Mouse (Mus musculus) hindbrain, embryonic 12.5 days (tissue): ENCODE measurements around the gene Prdm11. TPM values are rescaled to one million over a fixed set of nuclear protein-coding genes. Genes with fewer than 3 reads are reported as not detected.
A peak's percentile ranks its signal among the peaks of the same experiment; 100 is the strongest.

Source experiments
- ATAC-seq: fragments of 200-750 bp; cut with Nextera tagmentation; 2 replicates; pipeline ENCODE4 v1.8.0; 2017; ENCODE audit warnings: moderate TSS enrichment; ENCODE audit not compliant: low FRiP score
- H3K27ac ChIP-seq: fragments of 300-500 bp; sonication (generic); 2 replicates; pipeline ENCODE4 v1.5.1; 2016; ENCODE audit warnings: mild to moderate bottlenecking
- H3K27me3 ChIP-seq: fragments of 300-500 bp; sonication (generic); 2 replicates; pipeline ENCODE4 v1.6.1; 2016; ENCODE audit warnings: mild to moderate bottlenecking
- H3K36me3 ChIP-seq: fragments of 300-500 bp; sonication (generic); 2 replicates; pipeline ENCODE4 v1.6.1; 2016; ENCODE audit warnings: mild to moderate bottlenecking
- H3K4me1 ChIP-seq: fragments of 300-500 bp; sonication (generic); 2 replicates; pipeline ENCODE4 v1.6.1; 2016
- H3K4me2 ChIP-seq: fragments of 300-500 bp; sonication (generic); replicated peaks from 2 replicates; pipeline ENCODE4 v1.6.1; 2016; ENCODE audit warnings: mild to moderate bottlenecking
- H3K4me3 ChIP-seq: fragments of 300-500 bp; sonication (generic); 2 replicates; pipeline ENCODE4 v1.5.1; 2016; ENCODE audit warnings: mild to moderate bottlenecking
- H3K9ac ChIP-seq: fragments of 300-500 bp; sonication (generic); 2 replicates; pipeline ENCODE4 v1.6.1; 2016; ENCODE audit warnings: mild to moderate bottlenecking, moderate library complexity
- H3K9me3 ChIP-seq: fragments of 300-500 bp; sonication (generic); replicated peaks from 2 replicates; pipeline ENCODE4 v1.6.1; 2016; ENCODE audit warnings: mild to moderate bottlenecking
- WGBS: fragments of 180-500 bp; shearing (Covaris S2); methylation state at CpG from one replicate; pipeline ENCODE4 v1.1.7; 2016; 5-methylcytosine and 5-hydroxymethylcytosine counted together
- polyA plus RNA-seq: library from polyadenylated mRNA; unstranded; fragments of >200 nt; fragmentation: Nextera tagmentation; extraction: Ambion mirVana; gene quantifications from 2 replicates; pipeline ENCODE4 v1.2.1, GENCODE M21; 2016

Prdm11 gene
- polyA plus RNA-seq, result 2.9 and 3.6 TPM in 2 replicates

DNA sequence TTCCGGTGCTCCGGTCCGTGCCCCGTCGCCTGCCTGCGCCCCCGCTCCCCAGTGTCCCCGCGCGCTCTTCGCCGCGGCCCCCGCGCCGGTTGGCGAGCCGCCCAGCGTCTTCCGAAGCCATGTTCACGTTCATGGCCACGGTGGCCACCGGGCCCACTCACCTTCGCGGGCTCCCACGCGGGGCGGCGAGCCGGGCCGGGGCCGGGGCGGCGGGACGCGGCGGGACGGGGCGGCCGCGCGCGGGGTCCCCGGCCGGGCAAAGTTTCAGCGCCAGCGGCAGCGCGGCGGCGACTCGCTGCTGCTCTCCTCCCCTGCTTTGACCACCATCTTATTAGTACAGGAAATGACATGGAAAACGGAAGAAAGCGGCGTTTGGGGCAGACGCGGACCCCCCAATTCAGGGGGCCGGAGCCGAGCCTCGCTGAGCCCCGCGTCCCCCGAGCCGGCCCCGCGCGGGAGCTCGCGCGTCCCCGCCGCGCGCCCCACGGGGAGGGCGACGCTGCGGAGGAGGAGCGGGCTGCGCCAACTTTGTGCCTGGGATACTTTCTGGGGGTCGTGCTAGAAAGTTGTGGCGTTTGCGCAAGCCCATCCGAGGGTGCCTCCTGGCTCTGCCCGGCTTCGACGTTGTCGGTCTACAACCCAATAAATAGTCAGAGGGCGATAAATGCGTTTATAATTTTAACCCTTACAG is at the start of gene Prdm11:
Gene Prdm11, minus strand, starts transcription at position 350 of the 691 bp plus-strand sequence.
- peak within 1 kb of the TSS; percentile 96 for H3K9ac ChIP-seq
- no peaks in the 10 kb centered on the region for H3K9me3 ChIP-seq
- ATAC-seq, result peak; percentile 60
- H3K27ac ChIP-seq, result peak within 1 kb of the TSS; percentile 94
- peaks cover 7% of the 10 kb centered on the region; the same call in 1 of the 2 replicates for H3K27me3 ChIP-seq
- peak within 1 kb of the TSS; percentile 79 for H3K4me2 ChIP-seq
- no peaks in the 10 kb centered on the region for H3K36me3 ChIP-seq
- peak within 1 kb of the TSS; percentile 92 for H3K4me3 ChIP-seq
- WGBS, result under 1% methylated on average over 82 of the region's 90 CpGs
- H3K4me1 ChIP-seq, result peaks cover 34% of the 10 kb centered on the region

DNA sequence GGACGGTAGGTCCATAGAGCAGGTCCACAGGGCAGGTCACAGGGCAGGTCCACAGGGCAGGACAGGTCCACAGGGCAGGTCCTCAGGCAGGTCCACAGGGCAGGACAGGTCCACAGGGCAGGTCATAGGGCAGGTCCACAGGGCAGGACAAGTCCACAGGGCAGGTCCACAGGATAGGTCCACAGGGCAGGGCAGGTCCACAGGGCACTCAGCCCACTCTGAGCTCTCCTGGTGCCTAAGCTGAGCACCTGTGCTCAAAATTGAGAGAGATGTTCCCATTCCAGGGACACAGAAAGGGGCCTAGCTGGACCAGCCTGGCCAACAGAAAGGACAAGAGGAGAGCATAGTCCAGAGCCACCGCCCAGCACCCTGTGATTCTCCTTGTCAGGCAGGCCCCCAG is 46.4 kb upstream of the Prdm11 start:
- Histone ChIP-seq H3K4me1 (peaks cover 24% of the 10 kb centered on the region), H3K27ac (0 out of 2 replicates have a peak overlapping the region, but pooled peaks have one; percentile 50), H3K27me3 (no peaks in the 10 kb centered on the region), H3K9ac (no peak overlapping the region), H3K4me3 (no peak overlapping the region), H3K9me3 (no peaks in the 10 kb centered on the region), H3K4me2 (no peak overlapping the region), H3K36me3 (no peaks in the 10 kb centered on the region)
- 84% methylated on average over 2 of the region's 2 CpGs for WGBS
- peak; percentile 27; the same call in 1 of the 2 replicates for ATAC-seq

DNA sequence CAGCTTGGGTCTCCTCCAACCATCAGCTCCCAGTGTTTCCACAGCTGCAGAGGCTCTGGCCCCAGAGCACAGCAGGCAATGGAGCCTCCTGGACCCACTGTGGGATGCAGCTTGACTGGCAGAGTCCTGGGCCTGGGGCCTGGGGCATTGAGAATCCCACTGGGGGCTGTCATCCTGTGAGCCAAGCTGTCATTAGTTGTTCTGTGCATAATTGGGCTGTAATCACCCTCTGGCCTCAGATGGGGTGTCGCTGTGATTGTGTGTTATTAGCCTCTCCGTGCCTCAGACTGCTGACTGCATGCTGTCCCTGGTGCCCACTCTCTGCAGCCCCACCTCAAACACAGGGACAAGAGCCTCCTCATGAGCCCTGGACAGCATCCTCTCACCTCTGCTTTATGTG is 45.7 kb upstream of the Prdm11 start:
- Histone ChIP-seq H3K27me3 (no peaks in the 10 kb centered on the region), H3K36me3 (no peaks in the 10 kb centered on the region), H3K4me3 (no peak overlapping the region), H3K9me3 (no peaks in the 10 kb centered on the region), H3K4me2 (no peak overlapping the region), H3K27ac (peak overlapping the region; percentile 50; the same call in 1 of the 2 replicates), H3K4me1 (peaks cover 24% of the 10 kb centered on the region), H3K9ac (no peak overlapping the region)
- WGBS, result 17% methylated on average over 2 of the region's 2 CpGs
- peak; percentile 78 for ATAC-seq

DNA sequence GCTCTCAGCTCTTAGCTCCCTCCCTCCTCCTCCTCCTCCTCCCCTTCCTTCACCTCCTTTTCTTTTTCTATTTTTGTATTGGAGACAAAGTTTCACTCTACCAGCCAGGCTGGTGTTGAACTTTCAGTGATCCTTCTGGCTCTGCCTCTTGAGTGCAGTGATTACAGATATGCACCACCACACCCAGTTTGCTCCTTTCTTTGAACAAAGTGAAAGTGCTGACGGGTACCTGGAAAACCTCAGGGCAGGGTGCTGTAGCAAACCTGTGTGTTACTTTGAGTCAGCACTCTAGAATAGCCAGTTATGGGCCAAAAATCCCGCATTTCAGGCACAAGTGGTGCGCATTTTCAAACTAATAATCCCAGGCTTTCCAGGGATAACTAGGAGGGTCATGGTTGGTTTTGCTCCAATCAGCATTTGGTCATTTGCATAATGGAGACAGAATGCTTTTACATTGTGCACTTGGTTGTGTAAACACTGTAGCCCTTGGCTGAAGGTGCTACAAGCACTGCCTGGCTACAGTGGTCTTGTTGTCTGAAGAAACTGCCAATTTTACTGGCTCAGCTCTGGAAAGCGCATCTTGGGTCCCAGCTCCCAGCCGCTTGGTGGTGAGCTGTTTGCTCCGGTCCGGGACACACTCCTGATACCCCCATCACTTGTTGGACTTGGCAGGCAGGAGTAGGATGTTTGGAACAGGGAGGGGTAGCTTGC is 43.6 kb upstream of the Prdm11 start:
- H3K4me1 ChIP-seq, result peaks cover 24% of the 10 kb centered on the region
- H3K27me3 ChIP-seq, result no peaks in the 10 kb centered on the region
- H3K4me2 ChIP-seq, result no peak overlapping the region
- ATAC-seq, result no peak
- H3K36me3 ChIP-seq, result no peaks in the 10 kb centered on the region
- H3K9me3 ChIP-seq, result no peaks in the 10 kb centered on the region
- H3K27ac ChIP-seq, result no peak overlapping the region
- H3K9ac ChIP-seq, result no peak overlapping the region
- H3K4me3 ChIP-seq, result no peak overlapping the region
- 82% methylated on average over 7 of the region's 7 CpGs for WGBS

DNA sequence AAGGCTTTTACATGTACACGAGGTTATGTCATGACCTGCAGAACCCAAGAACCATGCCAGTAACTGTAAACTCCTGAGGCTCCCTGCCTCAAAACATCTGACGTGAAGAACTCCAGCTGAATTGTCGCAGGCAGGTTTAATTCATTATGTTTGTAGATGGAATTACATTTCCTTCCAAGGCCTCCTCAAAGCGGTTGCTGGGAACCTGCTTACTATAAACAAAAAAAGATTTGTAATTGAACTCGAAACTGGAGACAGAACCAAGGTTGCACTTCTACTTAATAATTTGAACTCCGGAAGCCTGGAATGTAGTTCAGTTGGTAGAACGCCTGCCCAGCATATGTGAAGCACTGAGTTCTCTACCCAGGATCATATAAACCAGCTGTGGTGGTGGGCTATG is 42.0 kb upstream of the Prdm11 start:
- Histone ChIP-seq H3K4me3 (no peak overlapping the region), H3K27me3 (no peaks in the 10 kb centered on the region), H3K9ac (no peak overlapping the region), H3K27ac (no peak overlapping the region), H3K36me3 (no peaks in the 10 kb centered on the region), H3K4me2 (no peak overlapping the region), H3K9me3 (no peaks in the 10 kb centered on the region), H3K4me1 (peaks cover 29% of the 10 kb centered on the region)
- no peak for ATAC-seq
- WGBS, result 79% methylated on average over 7 of the region's 7 CpGs

DNA sequence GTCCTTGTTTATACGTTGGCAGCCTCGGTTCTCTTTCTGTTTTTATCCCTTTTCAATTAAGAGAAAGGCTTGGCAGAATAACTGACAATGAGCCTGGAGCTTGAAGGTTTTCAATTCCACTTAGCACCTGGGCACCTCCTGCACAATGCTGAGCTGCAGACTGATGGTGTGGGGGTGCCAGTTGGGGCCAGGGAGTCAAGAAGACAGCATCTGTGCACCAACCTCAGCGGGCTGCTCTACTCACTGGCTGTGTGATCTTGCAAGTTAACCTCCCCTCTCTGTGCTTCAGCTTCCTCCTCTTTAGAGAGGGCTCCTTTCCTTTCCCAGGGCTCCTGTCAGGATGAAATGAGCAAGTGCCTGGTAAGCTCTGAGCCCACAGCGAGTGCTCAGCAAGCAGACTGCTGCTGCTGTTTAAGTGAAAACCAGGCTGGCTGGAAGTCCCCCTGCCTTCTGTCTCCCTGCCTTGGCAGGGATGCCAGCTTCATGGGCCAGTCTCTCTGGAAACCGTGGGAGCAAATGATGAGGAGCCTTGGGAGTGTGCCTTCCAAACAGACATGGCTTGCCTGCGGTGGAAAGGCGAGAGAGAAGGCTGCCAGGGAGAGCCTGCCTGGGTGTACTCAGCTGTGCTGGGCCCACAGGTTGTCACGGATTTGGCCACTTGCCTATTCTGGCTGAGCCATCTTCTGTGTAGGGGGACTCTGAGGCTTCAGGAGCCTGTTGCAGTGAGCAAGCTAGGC is 39.5 kb upstream of the Prdm11 start:
- Histone ChIP-seq H3K4me3 (no peak overlapping the region), H3K36me3 (no peaks in the 10 kb centered on the region), H3K9me3 (no peaks in the 10 kb centered on the region), H3K4me2 (no peak overlapping the region), H3K27me3 (no peaks in the 10 kb centered on the region), H3K9ac (no peak overlapping the region), H3K4me1 (peaks cover 26% of the 10 kb centered on the region), H3K27ac (no peak overlapping the region)
- ATAC-seq, result no peak
- 72% methylated on average over 8 of the region's 8 CpGs for WGBS

DNA sequence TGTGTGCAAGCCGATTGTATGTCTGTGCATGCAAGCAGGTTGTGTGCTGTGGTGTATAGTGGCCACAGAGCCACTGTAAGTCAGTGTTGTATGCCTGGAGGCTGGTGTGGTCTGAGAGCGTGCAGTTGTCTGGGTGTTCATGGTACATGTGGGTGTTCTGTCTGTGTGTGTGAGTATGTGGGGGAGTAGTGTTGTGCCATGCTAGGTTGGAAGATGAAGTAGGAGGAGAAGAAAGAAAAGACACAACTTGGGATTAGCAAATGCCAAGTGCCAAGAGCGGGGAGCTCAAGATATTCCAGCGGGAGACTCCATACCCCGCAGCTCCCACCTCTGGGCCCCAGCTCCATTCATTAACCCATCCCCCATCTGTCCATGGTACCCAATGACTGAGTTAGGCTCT is 38.5 kb upstream of the Prdm11 start:
- Histone ChIP-seq H3K4me3 (no peak overlapping the region), H3K9me3 (no peaks in the 10 kb centered on the region), H3K27ac (no peak overlapping the region), H3K4me1 (peaks cover 23% of the 10 kb centered on the region), H3K27me3 (no peaks in the 10 kb centered on the region), H3K36me3 (no peaks in the 10 kb centered on the region), H3K4me2 (no peak overlapping the region), H3K9ac (no peak overlapping the region)
- no peak for ATAC-seq
- WGBS, result 84% methylated on average over 5 of the region's 5 CpGs

DNA sequence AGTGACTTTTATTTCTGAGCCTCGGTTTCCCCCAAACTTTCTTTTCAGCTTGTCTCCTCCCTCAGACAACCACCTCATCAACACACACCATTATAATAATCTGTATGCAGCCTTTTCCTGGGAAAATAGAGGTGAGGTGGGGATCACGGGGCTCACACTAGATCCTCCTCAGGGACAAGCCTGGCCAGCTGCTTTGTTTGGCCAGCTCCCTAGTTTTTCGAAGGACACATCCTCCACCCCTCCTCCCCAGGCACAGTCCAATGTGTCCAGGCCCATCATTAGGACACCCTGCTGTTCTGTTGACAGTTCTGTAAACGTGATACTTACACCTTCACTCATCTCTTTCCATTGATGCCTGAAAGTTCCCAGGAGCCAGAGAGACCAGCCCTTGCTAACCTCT is 37.4 kb upstream of the Prdm11 start:
- Histone ChIP-seq H3K4me2 (no peak overlapping the region), H3K36me3 (no peaks in the 10 kb centered on the region), H3K27ac (0 out of 2 replicates have a peak overlapping the region, but pooled peaks have one; percentile 18), H3K9ac (no peak overlapping the region), H3K4me3 (no peak overlapping the region), H3K9me3 (no peaks in the 10 kb centered on the region), H3K4me1 (peaks cover 22% of the 10 kb centered on the region), H3K27me3 (no peaks in the 10 kb centered on the region)
- no peak for ATAC-seq
- WGBS, result 47% methylated on average over 4 of the region's 4 CpGs

DNA sequence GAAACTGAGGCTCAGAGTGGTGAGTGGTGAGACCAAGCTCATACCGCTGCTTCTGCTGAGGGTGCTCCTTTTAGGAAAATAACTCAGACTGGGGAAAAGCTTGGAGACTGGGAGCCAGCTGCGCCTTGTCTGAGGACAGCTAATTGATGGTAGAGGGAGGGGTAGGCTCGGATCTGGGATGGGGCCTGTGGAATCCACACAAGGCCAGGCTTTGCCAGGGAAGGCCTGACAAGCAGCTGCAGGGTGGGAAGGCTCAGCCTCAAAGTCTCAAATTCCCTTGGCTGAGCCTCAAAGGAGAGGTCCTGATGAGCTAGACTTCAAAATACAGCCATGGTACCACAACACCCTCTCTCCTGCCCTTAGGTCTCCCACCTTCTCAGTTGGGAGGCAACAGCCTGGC is 36.9 kb upstream of the Prdm11 start:
- Histone ChIP-seq H3K9ac (no peak overlapping the region), H3K27ac (0 out of 2 replicates have a peak overlapping the region, but pooled peaks have one; percentile 37), H3K36me3 (no peaks in the 10 kb centered on the region), H3K4me3 (no peak overlapping the region), H3K9me3 (no peaks in the 10 kb centered on the region), H3K4me2 (no peak overlapping the region), H3K27me3 (no peaks in the 10 kb centered on the region), H3K4me1 (peaks cover 22% of the 10 kb centered on the region)
- ATAC-seq, result peak; percentile 49; the same call in 1 of the 2 replicates
- 29% methylated on average over 3 of the region's 3 CpGs for WGBS

DNA sequence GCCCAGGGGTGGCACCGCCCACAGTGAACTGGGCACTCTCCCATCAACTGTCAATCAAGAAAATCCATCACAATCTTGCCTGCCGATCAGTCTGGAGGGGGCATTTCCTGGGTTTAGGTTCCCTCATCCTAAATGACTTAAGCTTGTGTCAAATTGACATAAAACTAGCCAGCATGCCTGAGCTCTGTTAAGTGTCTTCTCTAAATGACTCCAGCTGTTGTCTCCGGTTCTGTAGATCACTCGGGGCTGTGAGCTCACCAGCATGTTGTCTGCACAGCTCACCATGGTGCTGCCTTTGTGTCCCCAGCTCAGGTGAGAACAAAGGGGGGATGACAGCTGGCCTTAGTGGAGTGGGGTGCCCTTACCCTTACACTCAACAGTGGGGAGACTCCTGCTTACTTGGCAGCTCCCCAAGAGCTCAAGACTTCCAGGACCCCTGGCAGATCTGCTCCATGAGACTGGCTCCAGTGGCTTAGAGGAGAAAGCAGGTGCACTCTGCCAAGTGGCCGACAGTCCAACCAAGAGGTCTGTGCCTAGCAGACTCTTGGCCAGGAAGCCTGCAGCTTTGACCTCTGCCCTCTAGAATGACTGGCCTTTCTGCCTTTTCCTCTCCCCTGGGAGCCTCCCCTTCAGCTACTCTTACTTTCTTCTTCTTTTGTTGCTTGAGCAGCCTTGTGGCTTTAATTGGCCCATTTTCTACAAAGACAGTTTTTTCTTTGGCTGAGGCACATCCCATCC is 35.1 kb upstream of the Prdm11 start:
- ATAC-seq, result no peak

DNA sequence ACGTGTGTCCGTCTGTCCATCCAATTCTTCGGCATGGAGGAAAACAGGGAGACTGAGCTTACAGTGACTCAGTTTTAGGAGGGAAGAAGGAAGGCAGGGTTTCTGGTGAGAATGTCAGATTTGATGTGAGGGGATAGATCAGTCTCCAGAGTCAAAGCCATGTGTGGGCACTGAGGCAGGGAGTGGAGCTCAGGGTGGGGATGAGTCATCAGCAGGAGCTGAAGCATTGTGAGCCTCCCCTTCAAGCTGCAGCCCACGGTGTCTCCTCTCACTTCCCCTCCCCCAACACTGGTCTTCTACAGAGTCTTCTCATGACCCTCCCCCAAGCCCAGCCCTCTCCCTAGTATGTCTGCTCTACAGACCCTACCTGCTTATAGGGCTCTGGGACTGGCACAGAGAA is 33.4 kb upstream of the Prdm11 start:
- Histone ChIP-seq H3K4me1 (peaks cover 24% of the 10 kb centered on the region), H3K9me3 (no peaks in the 10 kb centered on the region), H3K27ac (no peak overlapping the region), H3K4me2 (no peak overlapping the region), H3K36me3 (no peaks in the 10 kb centered on the region), H3K4me3 (no peak overlapping the region), H3K27me3 (no peaks in the 10 kb centered on the region), H3K9ac (no peak overlapping the region)
- ATAC-seq, result no peak
- whole genome bisulfite sequencing, result 80% methylated on average over 4 of the region's 4 CpGs

More for the DNA sequence above, 35.1 kb upstream of the Prdm11 start:
- Histone ChIP-seq H3K36me3 (no peaks in the 10 kb centered on the region), H3K4me2 (no peak overlapping the region), H3K27me3 (no peaks in the 10 kb centered on the region), H3K9ac (no peak overlapping the region), H3K4me3 (no peak overlapping the region), H3K27ac (no peak overlapping the region), H3K9me3 (no peaks in the 10 kb centered on the region), H3K4me1 (peaks cover 24% of the 10 kb centered on the region)
- 58% methylated on average over 5 of the region's 5 CpGs for WGBS

DNA sequence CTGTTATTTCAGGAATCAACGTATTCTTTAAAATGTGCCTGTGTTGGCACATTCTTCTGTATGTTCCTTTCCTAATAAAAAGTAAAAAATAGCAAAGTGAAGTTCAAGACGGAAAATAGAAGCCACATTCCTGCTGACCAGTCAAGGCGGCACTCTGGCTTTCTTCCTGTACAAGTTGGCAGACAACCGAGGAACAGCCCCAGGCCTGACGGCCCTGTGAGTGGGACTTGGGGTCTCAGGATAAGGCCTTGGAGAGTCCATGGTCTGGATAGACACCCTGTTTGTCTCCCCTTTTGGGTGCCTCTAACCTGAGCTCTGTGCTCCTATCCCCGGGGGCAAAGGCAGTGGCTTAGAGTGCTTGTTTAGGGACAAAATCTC is 30.6 kb upstream of the Prdm11 start:
- Histone ChIP-seq H3K4me3 (no peak overlapping the region), H3K27ac (no peak overlapping the region), H3K27me3 (no peaks in the 10 kb centered on the region), H3K36me3 (no peaks in the 10 kb centered on the region), H3K9ac (no peak overlapping the region), H3K4me2 (no peak overlapping the region), H3K4me1 (peaks cover 13% of the 10 kb centered on the region; the same call in 1 of the 2 replicates), H3K9me3 (no peaks in the 10 kb centered on the region)
- no peak for ATAC-seq
- 79% methylated on average over 6 of the region's 6 CpGs for WGBS
